Mouse (Mus musculus) heart, postnatal 0 days (tissue): ENCODE measurements around the gene Sult1a1. TPM values are rescaled to one million over a fixed set of nuclear protein-coding genes. Genes with fewer than 3 reads are reported as not detected.

Source experiments
- ATAC-seq: fragments of 200-750 bp; cut with Nextera tagmentation; 2 replicates; pipeline ENCODE4 v1.8.0; 2017; ENCODE audit warnings: low read depth, moderate number of reproducible peaks, moderate library complexity; ENCODE audit not compliant: insufficient read depth
- DNase-seq: peaks from one replicate; pipeline ENCODE4 v3.0.0-alpha.2; 2016; ENCODE audit warnings: low spot score
- H3K27ac ChIP-seq: fragments of 300-500 bp; sonication (generic); 2 replicates; pipeline ENCODE4 v1.5.1; 2014; ENCODE audit warnings: low read depth, mild to moderate bottlenecking
- H3K27me3 ChIP-seq: fragments of 300-500 bp; sonication (generic); 2 replicates; pipeline ENCODE4 v1.6.1; 2014; ENCODE audit warnings: low read length, mixed read lengths; ENCODE audit not compliant: control insufficient read depth, insufficient read depth
- H3K36me3 ChIP-seq: fragments of 300-500 bp; sonication (generic); replicated peaks from 2 replicates; pipeline ENCODE4 v1.6.1; 2014; ENCODE audit warnings: low read length, mixed read lengths; ENCODE audit not compliant: control insufficient read depth, insufficient read depth
- H3K4me1 ChIP-seq: fragments of 300-500 bp; sonication (generic); 2 replicates; pipeline ENCODE4 v1.6.1; 2014; ENCODE audit warnings: antibody characterized with exemption; ENCODE audit not compliant: control insufficient read depth, insufficient read depth
- H3K4me2 ChIP-seq: fragments of 300-500 bp; sonication (generic); 2 replicates; pipeline ENCODE4 v1.6.1; 2014; ENCODE audit warnings: low read depth, mild to moderate bottlenecking, low read length, moderate library complexity
- H3K4me3 ChIP-seq: fragments of 300-500 bp; sonication (generic); 2 replicates; pipeline ENCODE4 v1.5.1; 2014; ENCODE audit warnings: low read depth, low read length
- H3K9ac ChIP-seq: fragments of 300-500 bp; sonication (generic); replicated peaks from 2 replicates; pipeline ENCODE4 v1.6.1; 2014; ENCODE audit warnings: low read depth, low read length, mixed read lengths
- H3K9me3 ChIP-seq: fragments of 300-500 bp; sonication (generic); replicated peaks from 2 replicates; pipeline ENCODE4 v1.6.1; 2016; ENCODE audit warnings: low read length; ENCODE audit not compliant: control insufficient read depth
- CTCF ChIP-seq: IDR thresholded peaks from 2 replicates; pipeline ENCODE4 v1.5.1; 2016; ENCODE audit warnings: antibody characterized with exemption, control low read depth, low read depth
- EP300 ChIP-seq: IDR thresholded peaks from 2 replicates; pipeline ENCODE4 v1.6.1; 2016; ENCODE audit warnings: antibody characterized with exemption, low read depth
- WGBS: fragments of 180-500 bp; shearing (Covaris S2); extraction: QIAGEN DNeasy Blood & Tissue Kit; methylation state at CpG from one replicate; pipeline ENCODE4 v1.1.7; 2014; 5-methylcytosine and 5-hydroxymethylcytosine counted together
- polyA plus RNA-seq: library from polyadenylated mRNA; unstranded; fragments of >200 nt; fragmentation: Nextera tagmentation; extraction: Ambion mirVana; gene quantifications from 2 replicates; pipeline ENCODE4 v1.2.1, GENCODE M21; 2015
- total RNA-seq: library from RNA; depleted of rRNA; stranded (reverse); fragments of >200 nt; gene quantifications from 2 replicates; pipeline ENCODE4 v1.2.3, GENCODE M21; 2014; ENCODE audit warnings: low replicate concordance; rRNA removed

Gene Sult1a1
- total and polyA plus RNA-seq, 2 experiments from 2014 or later = 24.8 to 64.2 TPM

- DNase-seq = no peak
- no peak overlapping the region for H3K4me3 ChIP-seq
- H3K4me1 ChIP-seq = no peaks in the 10 kb centered on the region
- no peaks in the 10 kb centered on the region for H3K9me3 ChIP-seq
- no peak overlapping the region for H3K4me2 ChIP-seq
- no peak overlapping the region for H3K9ac ChIP-seq
- ATAC-seq = no peak
- H3K27ac ChIP-seq = no peak overlapping the region
- no peaks in the 10 kb centered on the region for H3K27me3 ChIP-seq
- H3K36me3 ChIP-seq = no peaks in the 10 kb centered on the region
- no peak for TF ChIP-seq CTCF
- no peak for TF ChIP-seq EP300
- WGBS = 60% methylated on average over 1 of the region's 1 CpGs
These were observed 52.9 kb downstream of the Sult1a1 start for GRCm38 (mm10) chr7:126623381-126623780.

Other genes starting within 250 kb of the Sult1a1 start
- gene Rabep2, start 247.7 kb downstream of the Sult1a1 start, total RNA-seq = 20.2 and 24.8 TPM in 2 replicates
- gene Rabep2, start 247.7 kb downstream of the Sult1a1 start, polyA plus RNA-seq = 15.0 and 16.4 TPM in 2 replicates
- gene Atp2a1, start 213.3 kb downstream of the Sult1a1 start, total RNA-seq = 0.92 and 3.8 TPM in 2 replicates
- gene Atp2a1, start 213.3 kb downstream of the Sult1a1 start, polyA plus RNA-seq = 0.40 and 0.92 TPM in 2 replicates
- 22.6 and 30.3 TPM in 2 replicates for gene Sh2b1, start 201.0 kb downstream of the Sult1a1 start, total RNA-seq
- gene Sh2b1, start 201.0 kb downstream of the Sult1a1 start, polyA plus RNA-seq = 34.4 and 34.5 TPM in 2 replicates
- gene Tufm, start 189.1 kb downstream of the Sult1a1 start, total RNA-seq = 151 and 153 TPM in 2 replicates
- 199 and 205 TPM in 2 replicates for gene Tufm, start 189.1 kb downstream of the Sult1a1 start, polyA plus RNA-seq
- gene Atxn2l, start 173.0 kb downstream of the Sult1a1 start, total RNA-seq = 21.8 and 35.6 TPM in 2 replicates
- gene Atxn2l, start 173.0 kb downstream of the Sult1a1 start, polyA plus RNA-seq = 13.4 and 14.1 TPM in 2 replicates
- gene Eif3c, start 110.0 kb downstream of the Sult1a1 start, total RNA-seq = 88.8 and 103 TPM in 2 replicates
- gene Eif3c, start 110.0 kb downstream of the Sult1a1 start, polyA plus RNA-seq = 108 and 114 TPM in 2 replicates
- not detected in 2 replicates for gene Apobr, start 91.5 kb downstream of the Sult1a1 start, total RNA-seq
- 0.34 and 0.40 TPM in 2 replicates for gene Apobr, start 91.5 kb downstream of the Sult1a1 start, polyA plus RNA-seq
- gene Cln3, start 90.6 kb downstream of the Sult1a1 start, total RNA-seq = 14.8 and 17.1 TPM in 2 replicates
- gene Cln3, start 90.6 kb downstream of the Sult1a1 start, polyA plus RNA-seq = 14.9 and 17.0 TPM in 2 replicates
- not detected in 2 replicates for gene Il27, start 81.5 kb downstream of the Sult1a1 start, total RNA-seq
- not detected in 2 replicates for gene Il27, start 81.5 kb downstream of the Sult1a1 start, polyA plus RNA-seq
- gene Nupr1, start 45.6 kb downstream of the Sult1a1 start, total RNA-seq = 1.3 and 4.1 TPM in 2 replicates
- 8.9 and 13.0 TPM in 2 replicates for gene Nupr1, start 45.6 kb downstream of the Sult1a1 start, polyA plus RNA-seq
- 15.9 and 20.7 TPM in 2 replicates for gene Sgf29, start 27.1 kb downstream of the Sult1a1 start, total RNA-seq
- 21.9 and 25.3 TPM in 2 replicates for gene Sgf29, start 27.1 kb downstream of the Sult1a1 start, polyA plus RNA-seq
- 29.3 and 36.5 TPM in 2 replicates for gene Bola2, start 19.0 kb upstream of the Sult1a1 start, total RNA-seq
- gene Bola2, start 19.0 kb upstream of the Sult1a1 start, polyA plus RNA-seq = 89.0 and 93.7 TPM in 2 replicates
- 6.2 and 12.6 TPM in 2 replicates for gene Slx1b, start 19.4 kb upstream of the Sult1a1 start, total RNA-seq
- gene Slx1b, start 19.4 kb upstream of the Sult1a1 start, polyA plus RNA-seq = 4.9 and 6.3 TPM in 2 replicates
- 14.8 and 25.3 TPM in 2 replicates for gene Coro1a, start 31.4 kb upstream of the Sult1a1 start, total RNA-seq
- gene Coro1a, start 31.4 kb upstream of the Sult1a1 start, polyA plus RNA-seq = 8.4 and 8.5 TPM in 2 replicates
- gene Mapk3, start 83.2 kb upstream of the Sult1a1 start, total RNA-seq = 59.2 and 69.4 TPM in 2 replicates
- 51.9 and 53.0 TPM in 2 replicates for gene Mapk3, start 83.2 kb upstream of the Sult1a1 start, polyA plus RNA-seq
- gene Gdpd3, start 89.9 kb upstream of the Sult1a1 start, total RNA-seq = 7.3 and 7.9 TPM in 2 replicates
- 0.69 and 0.77 TPM in 2 replicates for gene Gdpd3, start 89.9 kb upstream of the Sult1a1 start, polyA plus RNA-seq
- 88.9 and 146 TPM in 2 replicates for gene Ypel3, start 100.5 kb upstream of the Sult1a1 start, total RNA-seq
- gene Ypel3, start 100.5 kb upstream of the Sult1a1 start, polyA plus RNA-seq = 84.1 and 111 TPM in 2 replicates
- 0.23 and 1.3 TPM in 2 replicates for gene Tbx6, start 105.1 kb upstream of the Sult1a1 start, total RNA-seq
- 0.07 TPM in 1 of 2 replicates, not detected in the other for gene Tbx6, start 105.1 kb upstream of the Sult1a1 start, polyA plus RNA-seq
- 93.7 and 118 TPM in 2 replicates for gene Ppp4c, start 116.1 kb upstream of the Sult1a1 start, total RNA-seq
- gene Ppp4c, start 116.1 kb upstream of the Sult1a1 start, polyA plus RNA-seq = 75.8 and 77.4 TPM in 2 replicates
- gene Fam57b, start 121.2 kb upstream of the Sult1a1 start, total RNA-seq = 0.99 and 2.9 TPM in 2 replicates
- 2.6 and 3.0 TPM in 2 replicates for gene Fam57b, start 121.2 kb upstream of the Sult1a1 start, polyA plus RNA-seq
- gene 4930451I11Rik, start 155.2 kb upstream of the Sult1a1 start, total RNA-seq = not detected in 2 replicates
- gene 4930451I11Rik, start 155.2 kb upstream of the Sult1a1 start, polyA plus RNA-seq = not detected in 2 replicates
- 0.73 TPM in 1 of 2 replicates, not detected in the other for gene Doc2a, start 171.0 kb upstream of the Sult1a1 start, total RNA-seq
- gene Doc2a, start 171.0 kb upstream of the Sult1a1 start, polyA plus RNA-seq = not detected in 2 replicates
- gene Hirip3, start 185.5 kb upstream of the Sult1a1 start, total RNA-seq = 2.6 and 5.3 TPM in 2 replicates
- 6.6 and 8.6 TPM in 2 replicates for gene Hirip3, start 185.5 kb upstream of the Sult1a1 start, polyA plus RNA-seq
- gene Ino80e, start 185.9 kb upstream of the Sult1a1 start, total RNA-seq = 16.6 and 29.5 TPM in 2 replicates
- 35.8 and 37.0 TPM in 2 replicates for gene Ino80e, start 185.9 kb upstream of the Sult1a1 start, polyA plus RNA-seq
- gene Taok2, start 208.3 kb upstream of the Sult1a1 start, total RNA-seq = 47.4 and 47.9 TPM in 2 replicates
- 17.9 and 20.9 TPM in 2 replicates for gene Taok2, start 208.3 kb upstream of the Sult1a1 start, polyA plus RNA-seq
- 19.9 and 30.0 TPM in 2 replicates for gene Tmem219, start 246.5 kb upstream of the Sult1a1 start, total RNA-seq
- gene Tmem219, start 246.5 kb upstream of the Sult1a1 start, polyA plus RNA-seq = 19.9 and 20.5 TPM in 2 replicates